Mouse (Mus musculus) heart, embryonic 12.5 days (tissue): Measurements from ENCODE around the gene Tma7. TPM values are rescaled to one million over a fixed set of nuclear protein-coding genes. Genes with fewer than 3 reads are reported as not detected.

Experiments
- ATAC-seq: fragments of 200-750 bp; cut with Nextera tagmentation; 2 replicates; pipeline ENCODE4 v1.8.0; 2017; ENCODE audit warnings: moderate TSS enrichment, moderate library complexity; ENCODE audit not compliant: insufficient number of reproducible peaks, low FRiP score
- H3K27ac ChIP-seq: fragments of 300-500 bp; sonication (generic); 2 replicates; pipeline ENCODE4 v1.5.1; 2016; ENCODE audit warnings: mild to moderate bottlenecking, moderate library complexity; ENCODE audit not compliant: poor library complexity, severe bottlenecking
- H3K27me3 ChIP-seq: fragments of 300-500 bp; sonication (generic); replicated peaks from 2 replicates; pipeline ENCODE4 v1.6.1; 2016; ENCODE audit warnings: mild to moderate bottlenecking, moderate library complexity
- H3K36me3 ChIP-seq: fragments of 300-500 bp; sonication (generic); 2 replicates; pipeline ENCODE4 v1.6.1; 2016; ENCODE audit warnings: mild to moderate bottlenecking, moderate library complexity
- H3K4me1 ChIP-seq: fragments of 300-500 bp; sonication (generic); replicated peaks from 2 replicates; pipeline ENCODE4 v1.6.1; 2016; ENCODE audit warnings: mild to moderate bottlenecking
- H3K4me2 ChIP-seq: fragments of 300-500 bp; sonication (generic); 2 replicates; pipeline ENCODE4 v1.6.1; 2016; ENCODE audit warnings: mild to moderate bottlenecking, moderate library complexity
- H3K4me3 ChIP-seq: fragments of 300-500 bp; sonication (generic); 2 replicates; pipeline ENCODE4 v1.5.1; 2016; ENCODE audit warnings: mild to moderate bottlenecking
- H3K9ac ChIP-seq: fragments of 300-500 bp; sonication (generic); 2 replicates; pipeline ENCODE4 v1.6.1; 2016; ENCODE audit warnings: mild to moderate bottlenecking, moderate library complexity
- H3K9me3 ChIP-seq: fragments of 300-500 bp; sonication (generic); replicated peaks from 2 replicates; pipeline ENCODE4 v1.6.1; 2016; ENCODE audit warnings: mild to moderate bottlenecking, moderate library complexity
- whole genome bisulfite sequencing: fragments of 180-500 bp; shearing (Covaris S2); methylation state at CpG from one replicate; pipeline ENCODE4 v1.1.7; 2016; 5-methylcytosine and 5-hydroxymethylcytosine counted together
- polyA plus RNA-seq: library from polyadenylated mRNA; unstranded; fragments of >200 nt; fragmentation: Nextera tagmentation; extraction: Ambion mirVana; gene quantifications from 2 replicates; pipeline ENCODE4 v1.2.1, GENCODE M21; 2016

Tma7 gene
- polyA plus RNA-seq, 1 experiment from 2014 or later = 715 TPM

DNA sequence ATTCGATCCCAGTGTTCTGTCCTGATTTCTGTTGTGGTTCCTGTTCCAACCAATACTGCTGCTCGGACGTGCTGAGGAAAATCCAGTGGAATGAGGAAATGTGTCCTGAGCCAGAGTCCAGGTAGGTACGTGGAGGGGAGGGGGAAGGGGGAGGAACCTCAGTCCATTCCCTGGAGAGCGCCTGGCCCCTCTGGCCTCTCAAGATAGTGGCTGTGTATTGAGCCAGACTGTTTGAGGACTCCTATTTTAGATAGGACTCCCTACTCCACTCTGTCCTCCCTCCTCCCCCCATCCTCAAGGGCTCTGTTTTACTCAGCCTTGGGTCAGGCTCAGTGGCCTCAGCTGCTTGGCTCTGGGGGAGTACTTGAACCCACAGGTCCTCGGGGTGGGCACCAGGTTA, 41.5 kb downstream of the Tma7 start:
- H3K4me1 ChIP-seq = peaks cover 37% of the 10 kb centered on the region
- peak overlapping the region; percentile 5 for H3K9ac ChIP-seq
- no peaks in the 10 kb centered on the region for H3K9me3 ChIP-seq
- H3K27me3 ChIP-seq = no peaks in the 10 kb centered on the region
- H3K4me2 ChIP-seq = peak overlapping the region; percentile 81
- H3K4me3 ChIP-seq = peak overlapping the region; percentile 0; the same call in 1 of the 2 replicates
- ATAC-seq = peak; percentile 60
- WGBS = 27% methylated on average over 6 of the region's 6 CpGs
- H3K27ac ChIP-seq = 0 out of 2 replicates have a peak overlapping the region, but pooled peaks have one; percentile 15
- 0 out of 2 replicates have a peak, but pooled peaks cover 5% of the 10 kb centered on the region for H3K36me3 ChIP-seq

DNA sequence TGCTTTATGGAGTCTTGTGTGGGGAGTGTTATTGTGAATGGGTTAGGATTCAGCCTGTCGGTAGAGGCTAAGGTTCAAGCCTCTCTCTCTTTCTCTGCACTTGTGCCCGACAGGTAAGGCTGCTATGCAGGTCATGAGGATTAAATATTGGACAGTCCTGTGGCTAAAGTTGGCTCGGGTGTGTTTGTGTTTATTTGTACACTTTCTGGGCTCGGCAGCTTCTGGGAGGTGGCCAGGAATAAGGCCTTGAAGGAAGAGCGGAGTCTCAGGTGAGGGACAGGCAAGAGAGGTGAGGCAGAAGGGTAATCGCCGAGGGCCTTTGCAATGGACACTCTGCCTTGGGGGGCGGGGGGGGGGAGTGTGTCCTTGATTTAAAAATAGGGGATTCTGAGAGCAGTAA, 42.2 kb downstream of the Tma7 start:
- H3K4me3 ChIP-seq = no peak overlapping the region
- no peak overlapping the region for H3K9ac ChIP-seq
- H3K9me3 ChIP-seq = no peaks in the 10 kb centered on the region
- 77% methylated on average over 8 of the region's 8 CpGs for WGBS
- ATAC-seq = no peak
- 0 out of 2 replicates have a peak, but pooled peaks cover 5% of the 10 kb centered on the region for H3K36me3 ChIP-seq
- H3K4me2 ChIP-seq = peak overlapping the region; percentile 81
- H3K4me1 ChIP-seq = peaks cover 37% of the 10 kb centered on the region
- H3K27ac ChIP-seq = no peak overlapping the region
- H3K27me3 ChIP-seq = no peaks in the 10 kb centered on the region

DNA sequence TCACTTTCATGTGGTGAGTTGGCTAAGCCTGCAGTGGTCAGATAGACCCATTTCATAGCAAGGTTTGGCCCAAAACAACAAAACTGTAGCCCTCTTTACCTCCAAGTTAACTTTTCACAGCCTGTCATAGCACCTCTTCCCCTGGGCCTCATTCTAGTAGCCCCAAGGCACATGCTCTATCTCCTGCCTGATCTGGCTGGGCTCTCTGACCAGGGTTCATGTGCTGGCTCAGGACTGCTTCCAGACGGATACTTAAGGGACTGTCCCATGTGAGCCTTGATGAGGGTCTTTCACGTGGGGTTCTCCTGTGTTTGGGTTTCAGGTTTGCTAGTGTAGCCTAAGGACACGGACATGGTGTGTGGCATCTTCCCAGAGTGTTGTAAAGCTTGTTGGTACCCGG, 42.7 kb downstream of the Tma7 start:
- Histone ChIP-seq H3K4me2 (peak overlapping the region; percentile 81), H3K4me1 (peaks cover 37% of the 10 kb centered on the region), H3K4me3 (peak overlapping the region; percentile 79; the same call in 1 of the 2 replicates), H3K27me3 (no peaks in the 10 kb centered on the region), H3K36me3 (0 out of 2 replicates have a peak, but pooled peaks cover 5% of the 10 kb centered on the region), H3K9ac (no peak overlapping the region), H3K27ac (no peak overlapping the region), H3K9me3 (no peaks in the 10 kb centered on the region)
- no peak for ATAC-seq
- 72% methylated on average over 4 of the region's 4 CpGs for WGBS

DNA sequence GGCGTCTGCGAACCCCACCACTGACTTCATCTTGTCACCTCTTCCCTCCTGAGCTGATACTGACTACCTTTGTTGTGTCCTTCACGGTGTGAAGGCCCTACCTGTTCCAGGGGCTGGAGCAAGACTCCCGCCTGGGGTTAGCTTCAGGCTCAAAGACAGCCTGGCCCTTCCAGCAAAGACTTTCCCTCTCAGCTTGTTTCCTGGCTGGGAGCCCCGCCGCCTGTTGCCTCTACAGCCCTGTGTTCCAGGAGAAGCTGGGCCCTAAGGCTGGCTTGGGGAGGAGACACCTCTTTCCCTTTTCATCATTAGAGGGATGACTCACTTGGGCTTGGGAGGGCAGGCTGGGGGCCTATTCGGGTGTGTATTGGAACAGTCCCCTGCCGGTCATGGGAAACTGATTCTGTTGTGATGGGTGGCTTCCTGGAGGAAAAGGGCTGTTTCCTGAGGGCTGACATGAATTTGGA, 43.5 kb downstream of the Tma7 start:
- no peaks in the 10 kb centered on the region for H3K9me3 ChIP-seq
- peak; percentile 71 for ATAC-seq
- WGBS = 18% methylated on average over 8 of the region's 8 CpGs
- no peaks in the 10 kb centered on the region for H3K36me3 ChIP-seq
- H3K27me3 ChIP-seq = no peaks in the 10 kb centered on the region
- peak overlapping the region; percentile 79 for H3K4me3 ChIP-seq
- H3K27ac ChIP-seq = peak overlapping the region; percentile 70
- peak overlapping the region; percentile 81 for H3K4me2 ChIP-seq
- peaks cover 37% of the 10 kb centered on the region for H3K4me1 ChIP-seq
- peak overlapping the region; percentile 81 for H3K9ac ChIP-seq

DNA sequence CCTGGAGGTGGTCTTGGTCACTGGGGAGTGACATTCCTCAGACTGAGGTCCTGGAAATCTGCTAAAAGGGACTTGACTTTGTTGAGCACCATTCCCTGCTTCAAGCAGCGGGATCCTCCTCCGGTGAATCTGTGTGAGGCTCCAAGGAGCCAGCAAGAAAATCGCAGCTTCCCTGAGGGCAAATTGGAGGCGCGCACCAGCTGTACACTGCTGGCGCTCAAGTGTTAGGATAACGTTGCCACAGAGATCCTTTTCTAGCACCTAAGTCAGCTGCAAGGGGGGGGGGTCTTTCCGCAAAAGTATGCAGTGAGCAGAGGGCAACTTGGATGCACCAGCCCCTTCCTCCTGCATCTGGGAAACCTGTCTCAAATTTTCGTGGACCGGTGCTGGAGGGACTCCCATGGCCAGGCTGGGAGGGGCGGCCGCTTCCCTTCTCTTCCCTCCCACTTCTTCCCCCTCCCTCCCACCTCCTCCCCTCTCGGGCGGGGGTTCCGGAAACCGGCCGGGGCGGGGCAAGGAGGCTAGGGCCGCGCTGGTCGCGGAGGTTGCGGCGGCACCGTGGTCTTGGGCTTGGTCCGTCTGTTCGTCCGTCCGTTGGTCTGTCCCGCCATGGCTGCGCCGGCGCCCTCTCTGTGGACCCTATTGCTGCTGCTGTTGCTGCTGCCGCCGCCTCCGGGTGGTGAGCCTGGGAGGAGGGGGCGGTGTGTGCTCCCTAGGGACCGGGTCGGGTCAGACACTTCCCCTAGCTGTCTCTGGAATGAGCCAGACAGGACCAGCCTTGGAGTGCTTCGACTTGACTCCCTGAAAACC, 44.1 kb downstream of the Tma7 start, which contains the start of gene Shisa5:
Shisa5 (plus strand) TSS at position 480 of the 810 bp plus-strand sequence.
- peak; percentile 88 for ATAC-seq
- H3K9ac ChIP-seq = peak within 1 kb of the TSS; percentile 81
- H3K4me2 ChIP-seq = peak within 1 kb of the TSS; percentile 81
- WGBS = under 1% methylated on average over 40 of the region's 40 CpGs
- H3K4me3 ChIP-seq = peak within 1 kb of the TSS; percentile 79
- peak within 1 kb of the TSS; percentile 70 for H3K27ac ChIP-seq
- H3K4me1 ChIP-seq = peaks cover 37% of the 10 kb centered on the region
- H3K36me3 ChIP-seq = no peaks in the 10 kb centered on the region
- H3K9me3 ChIP-seq = no peaks in the 10 kb centered on the region
- H3K27me3 ChIP-seq = no peaks in the 10 kb centered on the region

DNA sequence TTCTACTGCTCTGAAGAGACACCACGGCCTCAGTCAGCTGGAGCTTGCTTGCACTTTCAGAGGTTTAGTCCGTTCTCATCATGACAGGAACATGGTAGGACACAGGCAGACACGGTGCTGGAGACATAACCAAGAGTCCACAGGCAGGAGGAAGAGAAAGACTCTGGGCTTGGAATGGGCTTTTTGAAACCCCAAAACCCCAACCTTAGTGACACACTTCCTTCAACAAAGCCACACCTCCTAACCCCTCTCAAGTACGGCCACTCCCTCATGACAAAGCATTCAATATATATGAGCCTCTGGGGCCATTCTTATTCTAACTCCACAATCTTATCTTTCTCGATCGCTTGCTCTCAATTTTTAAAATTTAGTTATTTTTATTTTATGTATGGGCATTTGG, 50.0 kb downstream of the Tma7 start:
- Histone ChIP-seq H3K4me3 (no peak overlapping the region), H3K4me2 (no peak overlapping the region), H3K4me1 (no peaks in the 10 kb centered on the region; the same call in 1 of the 2 replicates), H3K36me3 (0 out of 2 replicates have a peak, but pooled peaks cover 7% of the 10 kb centered on the region), H3K27ac (0 out of 2 replicates have a peak overlapping the region, but pooled peaks have one; percentile 16), H3K9me3 (no peaks in the 10 kb centered on the region), H3K9ac (no peak overlapping the region), H3K27me3 (no peaks in the 10 kb centered on the region)
- no peak for ATAC-seq
- 74% methylated on average over 6 of the region's 6 CpGs for WGBS

DNA sequence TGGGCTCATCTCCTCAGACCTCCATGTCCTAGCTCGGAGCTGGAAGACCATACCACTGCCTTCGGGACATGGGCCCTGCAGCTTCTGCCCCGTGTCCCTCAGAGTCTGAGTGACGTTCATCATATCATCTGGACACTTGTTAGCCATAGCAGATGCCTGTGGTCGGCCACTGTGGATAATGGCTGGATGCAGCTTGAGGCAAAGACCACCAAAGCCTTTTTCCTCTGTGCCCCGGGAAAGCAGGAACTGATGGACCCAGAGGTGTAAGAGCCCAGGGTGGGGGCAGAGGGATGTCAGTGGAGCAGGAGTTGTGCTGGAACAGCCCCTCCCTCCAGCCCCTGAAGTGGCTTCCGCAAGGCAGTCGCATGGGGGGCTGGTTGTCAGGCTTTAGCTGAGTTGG, 50.7 kb downstream of the Tma7 start:
- Histone ChIP-seq H3K4me2 (no peak overlapping the region), H3K27me3 (no peaks in the 10 kb centered on the region), H3K9me3 (no peaks in the 10 kb centered on the region), H3K27ac (no peak overlapping the region), H3K4me3 (no peak overlapping the region), H3K4me1 (no peaks in the 10 kb centered on the region; the same call in 1 of the 2 replicates), H3K36me3 (0 out of 2 replicates have a peak, but pooled peaks cover 7% of the 10 kb centered on the region), H3K9ac (no peak overlapping the region)
- WGBS = 78% methylated on average over 8 of the region's 8 CpGs
- no peak for ATAC-seq

DNA sequence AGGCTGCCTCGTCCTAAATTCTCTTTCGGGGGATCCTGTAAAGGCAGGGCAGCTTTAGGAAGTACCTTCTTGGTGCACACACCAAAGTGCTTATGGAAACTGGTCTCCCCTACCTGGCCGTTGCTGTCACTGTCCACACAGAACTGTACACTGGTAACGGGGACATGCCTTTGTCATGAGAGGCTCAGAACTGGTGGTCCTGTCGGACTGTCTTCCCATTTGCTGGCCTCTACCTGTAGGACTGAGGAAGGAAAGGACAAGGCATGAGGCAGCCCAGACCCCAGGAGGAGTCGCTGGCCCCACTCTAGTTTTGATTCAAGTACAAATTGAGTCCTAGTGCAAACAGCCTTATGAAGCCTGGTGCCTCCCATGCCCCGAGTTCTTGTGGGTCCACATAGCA, 51.4 kb downstream of the Tma7 start:
- no peaks in the 10 kb centered on the region; the same call in 1 of the 2 replicates for H3K4me1 ChIP-seq
- H3K27me3 ChIP-seq = no peaks in the 10 kb centered on the region
- no peak for ATAC-seq
- no peak overlapping the region for H3K4me2 ChIP-seq
- H3K27ac ChIP-seq = no peak overlapping the region
- H3K36me3 ChIP-seq = 0 out of 2 replicates have a peak, but pooled peaks cover 7% of the 10 kb centered on the region
- H3K9me3 ChIP-seq = no peaks in the 10 kb centered on the region
- H3K9ac ChIP-seq = no peak overlapping the region
- H3K4me3 ChIP-seq = no peak overlapping the region
- WGBS = 88% methylated on average over 7 of the region's 7 CpGs

DNA sequence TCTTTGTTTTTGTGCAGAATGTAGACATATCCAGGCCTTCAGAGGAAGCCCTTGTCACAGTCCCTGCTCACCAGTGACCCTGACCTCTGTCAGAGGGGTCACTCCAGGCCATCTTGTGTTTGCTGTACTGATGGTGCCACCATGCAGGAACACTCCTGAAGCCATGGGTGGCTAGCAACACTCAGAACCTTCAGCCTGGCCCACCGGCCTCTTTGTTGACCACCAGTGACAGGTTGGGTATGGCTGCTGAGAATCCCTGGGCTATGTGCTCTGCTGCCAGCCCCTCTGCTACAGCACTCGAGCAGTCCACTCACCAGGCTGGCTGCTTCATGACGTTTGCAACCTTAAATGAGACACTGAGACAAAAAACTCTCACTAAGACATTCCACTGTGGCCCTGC, 52.1 kb downstream of the Tma7 start:
- Histone ChIP-seq H3K4me2 (no peak overlapping the region), H3K9me3 (no peaks in the 10 kb centered on the region), H3K36me3 (0 out of 2 replicates have a peak, but pooled peaks cover 7% of the 10 kb centered on the region), H3K9ac (no peak overlapping the region), H3K27me3 (no peaks in the 10 kb centered on the region), H3K4me3 (no peak overlapping the region), H3K4me1 (no peaks in the 10 kb centered on the region; the same call in 1 of the 2 replicates), H3K27ac (no peak overlapping the region)
- 63% methylated on average over 3 of the region's 3 CpGs for WGBS
- no peak for ATAC-seq

DNA sequence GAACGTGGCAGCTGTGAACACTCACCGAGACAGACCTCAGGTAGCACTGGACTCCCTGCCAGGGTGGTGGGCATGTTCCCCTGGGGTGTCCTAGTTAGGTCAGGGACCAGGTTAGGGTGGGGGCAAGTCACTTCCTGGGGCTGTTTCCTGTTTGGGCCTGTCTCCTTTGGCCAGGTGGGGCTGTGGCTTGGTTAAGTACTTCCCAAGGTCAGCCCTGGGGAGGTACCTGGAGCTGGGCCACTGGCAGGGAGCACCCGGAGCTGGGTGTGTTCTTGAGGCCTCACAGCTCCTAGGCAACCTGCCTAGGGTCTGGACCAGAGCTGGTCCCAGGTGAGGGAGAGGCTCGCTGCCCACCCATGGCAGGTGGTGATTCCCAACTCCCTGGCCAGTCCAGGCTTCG, 53.5 kb downstream of the Tma7 start:
- Histone ChIP-seq H3K27ac (no peak overlapping the region), H3K27me3 (no peaks in the 10 kb centered on the region), H3K9ac (no peak overlapping the region), H3K4me1 (no peaks in the 10 kb centered on the region; the same call in 1 of the 2 replicates), H3K4me2 (no peak overlapping the region), H3K4me3 (no peak overlapping the region), H3K9me3 (no peaks in the 10 kb centered on the region), H3K36me3 (0 out of 2 replicates have a peak, but pooled peaks cover 7% of the 10 kb centered on the region)
- 74% methylated on average over 5 of the region's 5 CpGs for WGBS
- ATAC-seq = no peak

DNA sequence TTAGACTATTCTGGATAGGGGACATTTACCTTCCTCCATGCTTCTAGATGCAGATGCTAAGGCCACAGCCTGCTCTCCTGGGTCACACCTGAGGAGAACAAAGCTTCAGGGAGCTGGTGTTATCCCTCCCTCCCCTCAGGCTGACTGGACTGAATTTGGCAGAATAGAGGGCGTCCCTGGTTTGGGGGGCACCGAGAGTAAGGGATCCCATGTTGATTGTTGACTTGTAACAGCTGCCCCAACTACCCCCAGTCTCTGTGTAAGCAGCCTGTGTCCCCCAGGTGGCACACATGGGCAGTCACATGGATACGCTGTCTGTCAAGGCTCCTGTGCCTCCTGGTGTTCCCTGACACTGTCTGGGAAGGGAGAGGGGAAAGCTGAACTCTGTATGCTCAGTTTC, 54.0 kb downstream of the Tma7 start:
- Histone ChIP-seq H3K27ac (no peak overlapping the region), H3K9ac (no peak overlapping the region), H3K4me1 (no peaks in the 10 kb centered on the region; the same call in 1 of the 2 replicates), H3K9me3 (no peaks in the 10 kb centered on the region), H3K4me2 (no peak overlapping the region), H3K27me3 (no peaks in the 10 kb centered on the region), H3K36me3 (0 out of 2 replicates have a peak, but pooled peaks cover 7% of the 10 kb centered on the region), H3K4me3 (no peak overlapping the region)
- no peak for ATAC-seq
- 81% methylated on average over 3 of the region's 3 CpGs for WGBS
